Mouse (Mus musculus) frontal cortex, adult 2 months (tissue): Measurements from ENCODE around the gene Nubp1. TPM values are rescaled to one million over a fixed set of nuclear protein-coding genes. Genes with fewer than 3 reads are reported as not detected.

Source experiments
- DNase-seq, 2 experiments: peaks; one replicate each; pipeline ENCODE4 v3.0.0; 2022; ENCODE audit warnings: low spot score in 1 of 2; ENCODE audit errors: extremely low spot score in 1 of 2
- polyA plus RNA-seq: library from polyadenylated mRNA; depleted of rRNA; stranded (reverse); fragments of >200 nt; gene quantifications from 2 replicates; pipeline ENCODE4 v1.2.3, GENCODE M21; 2012; rRNA removed

Gene Nubp1
- polyA plus RNA-seq, 1 experiment = 26.4 TPM

GRCm38 (mm10) chr16:10465011-10465681 is 53.4 kb downstream of the Nubp1 start:
- DNase-seq = no peak

- no peak for DNase-seq
Observed at GRCm38 (mm10) chr16:10467391-10468107, 55.8 kb downstream of the Nubp1 start.

DNA sequence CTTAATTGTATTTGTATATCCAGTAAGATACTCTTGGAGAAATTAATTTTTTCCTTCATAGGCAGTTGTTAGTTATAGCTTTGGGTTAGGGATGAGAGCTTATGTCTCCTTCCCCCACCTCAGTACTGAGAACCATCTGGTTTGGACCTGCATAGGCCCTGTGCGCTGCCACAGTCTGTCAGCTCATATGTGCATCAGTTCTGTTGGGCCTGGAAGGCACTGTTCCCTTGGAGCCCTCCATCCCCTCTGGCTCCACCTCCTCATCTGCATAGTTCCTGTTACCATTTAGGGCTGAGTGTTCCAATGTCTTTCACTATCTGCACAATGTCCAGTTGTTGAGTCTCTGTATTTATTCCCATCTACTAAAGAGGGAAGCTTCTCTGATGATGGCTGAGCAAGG is 56.5 kb downstream of the Nubp1 start:
- DNase-seq = no peak

DNA sequence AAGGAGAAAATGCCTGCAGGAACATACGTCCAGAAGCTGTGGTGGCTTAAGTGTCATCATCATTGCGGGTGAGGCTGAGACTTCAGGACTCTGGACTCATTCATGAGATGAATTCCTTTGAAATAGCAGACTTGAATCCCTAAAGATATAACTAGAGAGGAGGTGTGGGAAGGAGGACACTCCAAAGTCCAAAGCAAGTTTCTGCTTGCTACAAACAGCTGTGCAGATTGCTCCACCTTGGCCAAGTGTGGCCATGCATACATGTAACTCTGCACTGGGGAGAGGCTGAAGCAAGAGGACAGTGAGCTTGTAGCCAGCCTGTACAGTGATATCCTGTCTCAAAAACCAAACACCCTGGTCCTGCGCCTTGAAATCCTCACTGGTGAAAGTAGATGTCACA is 60.2 kb downstream of the Nubp1 start:
- DNase-seq = no peak

Other genes with a start within 250 kb of the Nubp1 start
- 0.22 TPM in 1 of 2 replicates, not detected in the other for gene Rpl39l, start 241.7 kb upstream of the Nubp1 start, polyA plus RNA-seq
- not detected in 2 replicates for gene Atf7ip2, start 219.2 kb upstream of the Nubp1 start, polyA plus RNA-seq
- gene Emp2, start 98.0 kb upstream of the Nubp1 start, polyA plus RNA-seq = 16.7 and 19.3 TPM in 2 replicates
- gene Tekt5, start 16.5 kb upstream of the Nubp1 start, polyA plus RNA-seq = 9.1 and 15.5 TPM in 2 replicates
- gene Tvp23a, start 35.4 kb downstream of the Nubp1 start, polyA plus RNA-seq = 27.4 and 32.4 TPM in 2 replicates
- gene Ciita, start 68.1 kb downstream of the Nubp1 start, polyA plus RNA-seq = 0.08 and 0.13 TPM in 2 replicates
- 65.7 and 77.7 TPM in 2 replicates for gene Dexi, start 131.1 kb downstream of the Nubp1 start, polyA plus RNA-seq
- 44.2 and 48.6 TPM in 2 replicates for gene Clec16a, start 133.4 kb downstream of the Nubp1 start, polyA plus RNA-seq